Mouse (Mus musculus): Measurements from ENCODE around the gene Kcnk5. TPM values are rescaled to one million over a fixed set of nuclear protein-coding genes. Genes with fewer than 3 reads are reported as not detected.

Gene Kcnk5
- total and polyA plus RNA-seq, 2 experiments = 10.3 to 25.6 TPM

DNA sequence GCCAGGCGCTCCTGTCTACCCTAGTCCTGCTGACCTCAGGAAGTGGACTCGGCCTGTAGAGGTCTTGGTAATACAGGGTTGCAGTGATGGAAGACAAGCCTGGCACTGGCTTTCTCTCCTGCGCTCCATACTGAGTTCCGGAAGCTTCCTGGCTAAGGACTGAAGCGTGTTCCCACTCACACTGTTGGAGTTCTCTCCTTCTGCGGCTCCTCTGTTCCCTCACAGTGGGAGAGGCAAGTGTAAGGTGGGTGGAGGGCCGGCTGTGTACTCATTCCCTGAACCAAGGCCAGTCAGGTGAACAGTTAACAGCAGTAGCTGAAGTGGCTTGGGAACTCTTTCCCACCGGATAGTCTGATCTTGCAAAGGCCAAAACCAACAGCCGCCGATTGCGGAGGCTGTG lies 61.6 kb downstream of the Kcnk5 start:
- no peak overlapping the region for H3K9ac ChIP-seq (ENCODE audit: low read depth, low read length)
- no peak overlapping the region for H3K4me3 ChIP-seq (ENCODE audit: insufficient read depth, low read depth, low read length)
- no peaks in the 10 kb centered on the region for H3K27me3 ChIP-seq (ENCODE audit: control insufficient read depth, insufficient read depth, low read length)
- WGBS = 91% methylated on average over 11 of the region's 11 CpGs
- H3K36me3 ChIP-seq (ENCODE audit: control insufficient read depth, insufficient read depth, low read length) = no peaks in the 10 kb centered on the region
- peaks cover 4% of the 10 kb centered on the region; the same call in 1 of the 2 replicates for H3K4me1 ChIP-seq (ENCODE audit: control insufficient read depth, insufficient read depth, low read length)
- no peak for DNase-seq (ENCODE audit: extremely low read depth, low read depth, low spot score)
- no peaks in the 10 kb centered on the region for H3K79me2 ChIP-seq (ENCODE audit: control insufficient read depth, insufficient read depth, low read length)
- H3K27ac ChIP-seq (replicated peaks; ENCODE audit: insufficient read depth, low read depth, low read length) = no peak overlapping the region
- TF ChIP-seq POLR2A (IDR thresholded peaks at IDR 0.05; ENCODE audit: extremely low read depth, insufficient read depth, low read length) (no peak), CTCF (IDR thresholded peaks at IDR 0.05; ENCODE audit: low read depth, low read length) (no peak)

DNA sequence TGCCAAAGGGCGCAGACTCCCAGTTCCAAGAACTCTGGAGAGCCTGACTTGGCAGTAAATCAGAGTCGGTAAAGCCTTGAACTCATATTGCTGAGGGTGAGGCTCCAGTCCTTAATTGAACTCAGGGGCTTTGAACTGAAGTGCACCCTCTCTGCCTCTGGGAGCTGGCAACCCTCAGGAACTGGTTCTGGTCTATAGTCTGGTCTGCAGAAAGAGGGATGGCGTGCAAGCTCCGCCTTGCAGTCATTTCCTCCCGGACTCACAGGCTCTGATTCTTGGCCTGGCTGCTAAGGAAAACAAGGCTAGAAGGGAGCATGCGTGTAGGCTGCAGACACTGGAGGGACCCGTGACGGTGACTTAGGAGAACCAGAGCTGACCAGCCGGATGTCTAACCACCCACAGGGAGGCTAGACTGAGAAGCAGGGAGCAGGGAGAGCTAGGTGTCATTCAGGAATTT lies 65.4 kb downstream of the Kcnk5 start:
- 40% methylated on average over 9 of the region's 9 CpGs for WGBS
- TF ChIP-seq CTCF (IDR thresholded peaks at IDR 0.05; ENCODE audit: low read depth, low read length) (no peak), POLR2A (IDR thresholded peaks at IDR 0.05; ENCODE audit: extremely low read depth, insufficient read depth, low read length) (no peak)
- H3K4me3 ChIP-seq (ENCODE audit: insufficient read depth, low read depth, low read length) = no peak overlapping the region
- H3K79me2 ChIP-seq (ENCODE audit: control insufficient read depth, insufficient read depth, low read length) = no peaks in the 10 kb centered on the region
- 0 out of 2 replicates have a peak overlapping the region, but pooled peaks have one; percentile 6 for H3K27ac ChIP-seq (replicated peaks; ENCODE audit: insufficient read depth, low read depth, low read length)
- H3K4me1 ChIP-seq (ENCODE audit: control insufficient read depth, insufficient read depth, low read length) = peaks cover 7% of the 10 kb centered on the region; the same call in 1 of the 2 replicates
- no peak overlapping the region for H3K9ac ChIP-seq (ENCODE audit: low read depth, low read length)
- no peaks in the 10 kb centered on the region for H3K36me3 ChIP-seq (ENCODE audit: control insufficient read depth, insufficient read depth, low read length)
- peak; percentile 77 for DNase-seq (ENCODE audit: extremely low read depth, low read depth, low spot score)
- no peaks in the 10 kb centered on the region for H3K27me3 ChIP-seq (ENCODE audit: control insufficient read depth, insufficient read depth, low read length)

DNA sequence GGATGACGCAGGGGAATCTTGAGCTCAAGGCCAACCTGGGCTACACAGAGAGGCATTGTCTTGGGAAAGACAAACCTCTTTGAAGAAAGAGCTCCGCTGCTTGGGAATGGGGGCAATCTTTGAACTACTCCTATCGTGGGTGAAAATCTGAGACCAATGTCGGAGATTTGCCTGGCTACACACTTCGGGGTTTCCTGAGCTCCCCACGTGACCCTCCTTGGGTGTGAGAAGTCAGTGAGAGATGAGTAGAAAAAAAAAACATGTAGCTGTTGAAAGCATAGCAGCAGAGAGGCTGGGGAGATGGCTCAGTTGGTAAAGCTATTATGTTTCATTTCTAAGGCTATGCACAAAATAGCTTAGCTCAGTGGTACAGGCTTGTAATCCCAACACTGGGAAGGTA lies 66.7 kb downstream of the Kcnk5 start:
- Histone ChIP-seq H3K4me1 (ENCODE audit: control insufficient read depth, insufficient read depth, low read length) (peaks cover 7% of the 10 kb centered on the region; the same call in 1 of the 2 replicates), H3K4me3 (ENCODE audit: insufficient read depth, low read depth, low read length) (no peak overlapping the region), H3K9ac (ENCODE audit: low read depth, low read length) (no peak overlapping the region), H3K27me3 (ENCODE audit: control insufficient read depth, insufficient read depth, low read length) (no peaks in the 10 kb centered on the region), H3K27ac (replicated peaks; ENCODE audit: insufficient read depth, low read depth, low read length) (no peak overlapping the region), H3K36me3 (ENCODE audit: control insufficient read depth, insufficient read depth, low read length) (no peaks in the 10 kb centered on the region), H3K79me2 (ENCODE audit: control insufficient read depth, insufficient read depth, low read length) (no peaks in the 10 kb centered on the region)
- 94% methylated on average over 6 of the region's 6 CpGs for WGBS
- no peak for DNase-seq (ENCODE audit: extremely low read depth, low read depth, low spot score)
- no peak for TF ChIP-seq CTCF (IDR thresholded peaks at IDR 0.05; ENCODE audit: low read depth, low read length)
- no peak for TF ChIP-seq POLR2A (IDR thresholded peaks at IDR 0.05; ENCODE audit: extremely low read depth, insufficient read depth, low read length)

DNA sequence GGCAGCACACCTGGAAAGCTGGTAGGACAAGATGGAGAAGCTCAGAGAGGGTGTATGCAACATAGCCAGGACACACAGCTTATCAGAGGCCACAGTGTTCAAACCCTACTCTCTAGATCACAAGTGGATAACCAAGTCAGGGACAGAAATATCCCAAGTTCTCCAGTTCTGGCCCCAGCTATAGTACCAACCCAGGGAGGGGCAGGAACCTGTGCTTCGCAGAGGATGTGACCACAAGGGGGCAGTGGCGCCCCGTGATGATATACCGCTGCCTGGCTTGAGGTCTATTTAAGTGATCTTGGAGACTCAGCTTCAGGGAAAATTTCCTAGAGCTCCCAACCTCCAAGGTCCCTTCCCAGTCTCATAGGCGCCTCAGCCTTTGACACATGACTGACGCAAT lies 67.6 kb downstream of the Kcnk5 start:
- 9% methylated on average over 6 of the region's 6 CpGs for WGBS

DNA sequence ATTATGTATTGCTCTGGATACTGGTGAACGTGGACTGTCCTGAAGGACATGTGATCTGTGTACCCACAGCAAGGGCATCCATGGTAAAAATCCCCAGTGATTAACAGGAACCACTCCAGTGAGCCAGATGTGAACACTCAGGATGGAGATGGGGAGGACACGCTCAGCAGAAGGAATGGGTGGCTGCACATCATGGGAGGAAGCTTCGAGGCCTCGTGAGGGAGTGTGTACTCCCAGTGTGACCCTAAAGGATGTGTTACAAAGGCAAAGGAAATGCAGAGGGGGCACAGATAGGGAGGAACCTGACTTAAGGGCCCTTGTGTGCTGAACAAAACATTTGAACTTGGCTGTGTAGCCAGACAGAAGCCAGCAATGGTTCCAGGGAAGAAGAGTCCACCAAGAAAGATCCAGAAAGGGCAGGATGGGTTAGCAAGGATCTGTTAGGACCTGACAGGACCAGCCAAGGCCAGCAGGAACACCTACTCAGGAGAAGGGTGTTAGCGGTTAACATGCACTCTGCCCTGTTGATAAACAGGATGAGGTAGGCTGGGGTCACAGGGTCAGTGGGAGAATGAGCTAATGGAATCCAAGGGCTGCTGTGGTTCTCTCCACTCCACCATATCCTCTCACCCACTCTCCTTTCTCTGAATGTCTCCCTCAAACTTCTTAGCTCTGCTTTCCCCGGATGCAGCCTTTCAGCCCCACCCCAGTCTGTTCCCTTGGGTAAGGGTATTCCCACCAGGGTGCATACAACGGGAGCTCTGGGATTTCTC lies 68.2 kb downstream of the Kcnk5 start:
- Histone ChIP-seq H3K9ac (ENCODE audit: low read depth, low read length) (no peak overlapping the region), H3K79me2 (ENCODE audit: control insufficient read depth, insufficient read depth, low read length) (no peaks in the 10 kb centered on the region), H3K27ac (replicated peaks; ENCODE audit: insufficient read depth, low read depth, low read length) (no peak overlapping the region), H3K36me3 (ENCODE audit: control insufficient read depth, insufficient read depth, low read length) (no peaks in the 10 kb centered on the region), H3K4me3 (ENCODE audit: insufficient read depth, low read depth, low read length) (no peak overlapping the region), H3K27me3 (ENCODE audit: control insufficient read depth, insufficient read depth, low read length) (no peaks in the 10 kb centered on the region), H3K4me1 (ENCODE audit: control insufficient read depth, insufficient read depth, low read length) (peaks cover 7% of the 10 kb centered on the region; the same call in 1 of the 2 replicates)
- 47% methylated on average over 7 of the region's 7 CpGs for WGBS
- peak; percentile 34 for DNase-seq (ENCODE audit: extremely low read depth, low read depth, low spot score)
- TF ChIP-seq POLR2A (IDR thresholded peaks at IDR 0.05; ENCODE audit: extremely low read depth, insufficient read depth, low read length) = no peak
- no peak for TF ChIP-seq CTCF (IDR thresholded peaks at IDR 0.05; ENCODE audit: low read depth, low read length)

More for the DNA sequence above, 67.6 kb downstream of the Kcnk5 start:
- H3K27me3 ChIP-seq (ENCODE audit: control insufficient read depth, insufficient read depth, low read length) = no peaks in the 10 kb centered on the region
- H3K4me3 ChIP-seq (ENCODE audit: insufficient read depth, low read depth, low read length) = no peak overlapping the region
- no peak overlapping the region for H3K9ac ChIP-seq (ENCODE audit: low read depth, low read length)
- TF ChIP-seq CTCF (IDR thresholded peaks at IDR 0.05; ENCODE audit: low read depth, low read length) (peak; percentile 97), POLR2A (IDR thresholded peaks at IDR 0.05; ENCODE audit: extremely low read depth, insufficient read depth, low read length) (no peak)
- H3K36me3 ChIP-seq (ENCODE audit: control insufficient read depth, insufficient read depth, low read length) = no peaks in the 10 kb centered on the region
- no peaks in the 10 kb centered on the region for H3K79me2 ChIP-seq (ENCODE audit: control insufficient read depth, insufficient read depth, low read length)
- peaks cover 7% of the 10 kb centered on the region; the same call in 1 of the 2 replicates for H3K4me1 ChIP-seq (ENCODE audit: control insufficient read depth, insufficient read depth, low read length)
- DNase-seq (ENCODE audit: extremely low read depth, low read depth, low spot score) = peak; percentile 61
- no peak overlapping the region for H3K27ac ChIP-seq (replicated peaks; ENCODE audit: insufficient read depth, low read depth, low read length)

DNA sequence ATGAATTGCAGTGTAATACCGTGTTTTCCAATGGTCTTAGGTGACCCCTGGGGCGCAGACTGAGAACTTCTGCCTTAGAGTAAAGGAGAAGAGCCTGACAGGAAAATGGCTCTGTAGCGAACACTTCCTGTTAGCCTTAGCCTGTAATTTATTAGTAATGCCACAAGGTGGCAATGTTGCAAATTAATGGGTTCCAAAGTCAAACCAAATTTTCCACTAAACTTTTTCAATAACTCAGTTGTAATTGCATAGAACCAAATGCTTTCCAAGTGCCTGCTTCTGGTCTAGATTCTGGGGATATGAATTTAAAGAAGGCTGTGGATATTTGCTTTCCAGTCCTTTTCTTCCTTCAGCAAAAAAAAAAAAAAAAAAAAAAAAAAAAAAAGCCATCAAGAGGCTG lies 69.4 kb downstream of the Kcnk5 start:
- Histone ChIP-seq H3K4me1 (ENCODE audit: control insufficient read depth, insufficient read depth, low read length) (peaks cover 7% of the 10 kb centered on the region; the same call in 1 of the 2 replicates), H3K27ac (replicated peaks; ENCODE audit: insufficient read depth, low read depth, low read length) (no peak overlapping the region), H3K4me3 (ENCODE audit: insufficient read depth, low read depth, low read length) (no peak overlapping the region), H3K9ac (ENCODE audit: low read depth, low read length) (no peak overlapping the region), H3K79me2 (ENCODE audit: control insufficient read depth, insufficient read depth, low read length) (no peaks in the 10 kb centered on the region), H3K36me3 (ENCODE audit: control insufficient read depth, insufficient read depth, low read length) (no peaks in the 10 kb centered on the region), H3K27me3 (ENCODE audit: control insufficient read depth, insufficient read depth, low read length) (no peaks in the 10 kb centered on the region)
- no peak for TF ChIP-seq POLR2A (IDR thresholded peaks at IDR 0.05; ENCODE audit: extremely low read depth, insufficient read depth, low read length)
- TF ChIP-seq CTCF (IDR thresholded peaks at IDR 0.05; ENCODE audit: low read depth, low read length) = 0 out of 2 replicates have a peak, but pooled peaks have one; percentile 15
- 90% methylated on average over 3 of the region's 3 CpGs for WGBS
- no peak for DNase-seq (ENCODE audit: extremely low read depth, low read depth, low spot score)
